In genomic region chr8:110718209-110718968, GRCm38 (mm10) we compare ENCODE assay signal across 9 mouse cellular contexts. TPM values are rescaled to one million over a fixed set of nuclear protein-coding genes. Genes with fewer than 3 reads are reported as not detected.
DNase-seq lines count a peak whose midpoint lies in the region; ATAC-seq lines count a peak whose summit lies in the region.
"Had no signal": no experiment of that assay in that cellular context is flagged by ENCODE, and none has a peak within 500 bp of the region (broad histone marks: within the 10 kb centered on the region; RNA-seq: fewer than 3 reads in every experiment).

No protein-coding gene starts in this region.

- DNase-seq in heart, postnatal 4 days = no peak
- no peak for DNase-seq in neural tube, embryonic 10.5 days (ENCODE audit: extremely low spot score, low spot score)
- no peak for DNase-seq in cerebellum, adult 9-11 months
- no peak for DNase-seq in right cerebral cortex, adult 18-20 months

- no peaks in the 10 kb centered on the region for H3K9me3 ChIP-seq in heart, embryonic 14.5 days (ENCODE audit: control insufficient read depth, low read length)
- H3K9me3 ChIP-seq in neural tube, embryonic 12.5 days = no peaks in the 10 kb centered on the region
- no peaks in the 10 kb centered on the region for H3K9me3 ChIP-seq in hindbrain, embryonic 13.5 days
- no peaks in the 10 kb centered on the region for H3K9me3 ChIP-seq in stomach, embryonic 15.5 days

- H3K4me3 ChIP-seq in heart, embryonic 14.5 days (ENCODE audit: control insufficient read depth in 1 of 2, insufficient read depth in 1 of 2, low read depth in 1 of 2, low read length in 2 of 2) = no peak overlapping the region
- H3K4me3 ChIP-seq in neural tube, embryonic 12.5 days = no peak overlapping the region
- H3K4me3 ChIP-seq in hindbrain, embryonic 13.5 days = no peak overlapping the region
- no peak overlapping the region for H3K4me3 ChIP-seq in stomach, embryonic 15.5 days (replicated peaks)
- H3K4me3 ChIP-seq: erythroblast, embryonic 14.5 days had no signal

- ATAC-seq in heart, embryonic 14.5 days (ENCODE audit: insufficient number of reproducible peaks, insufficient read depth, low FRiP score, low read depth) = no peak
- ATAC-seq in neural tube, embryonic 12.5 days (ENCODE audit: low FRiP score, low read depth) = no peak
- ATAC-seq in hindbrain, embryonic 13.5 days (ENCODE audit: low FRiP score) = no peak
- ATAC-seq in stomach, embryonic 15.5 days (ENCODE audit: insufficient read depth, low FRiP score, low read depth) = no peak

- peak overlapping the region in 1 of 2 experiments; percentile 54; a peak in 2 of 4 replicates for H3K27ac ChIP-seq in heart, embryonic 14.5 days (replicated peaks in 1 of 2; ENCODE audit: control insufficient read depth in 1 of 2, insufficient read depth in 1 of 2, low read depth in 2 of 2, low read length in 2 of 2)
- no peak overlapping the region for H3K27ac ChIP-seq in neural tube, embryonic 12.5 days
- H3K27ac ChIP-seq in hindbrain, embryonic 13.5 days = peak overlapping the region; percentile 96
- H3K27ac ChIP-seq in stomach, embryonic 15.5 days = peak overlapping the region; percentile 95

- H3K4me1 ChIP-seq in heart, embryonic 14.5 days (ENCODE audit: control insufficient read depth in 2 of 2, insufficient read depth in 2 of 2, low read length in 2 of 2) = peaks cover 68 to 78% of the 10 kb centered on the region in 2 experiments
- peaks cover 44% of the 10 kb centered on the region for H3K4me1 ChIP-seq in neural tube, embryonic 12.5 days
- peaks cover 76% of the 10 kb centered on the region for H3K4me1 ChIP-seq in hindbrain, embryonic 13.5 days (replicated peaks)
- H3K4me1 ChIP-seq in stomach, embryonic 15.5 days = peaks cover 66% of the 10 kb centered on the region

- no peaks in the 10 kb centered on the region for H3K27me3 ChIP-seq in heart, embryonic 14.5 days (ENCODE audit: control insufficient read depth, insufficient read depth, low read length)
- H3K27me3 ChIP-seq in neural tube, embryonic 12.5 days (replicated peaks) = no peaks in the 10 kb centered on the region
- no peaks in the 10 kb centered on the region for H3K27me3 ChIP-seq in hindbrain, embryonic 13.5 days
- no peaks in the 10 kb centered on the region for H3K27me3 ChIP-seq in stomach, embryonic 15.5 days (replicated peaks)

- no peak overlapping the region for H3K4me2 ChIP-seq in heart, embryonic 14.5 days (ENCODE audit: low read length)
- H3K4me2 ChIP-seq in neural tube, embryonic 12.5 days (replicated peaks) = no peak overlapping the region
- H3K4me2 ChIP-seq in hindbrain, embryonic 13.5 days = no peak overlapping the region
- 0 out of 2 replicates have a peak overlapping the region, but pooled peaks have one; percentile 9 for H3K4me2 ChIP-seq in stomach, embryonic 15.5 days

- WGBS in heart, embryonic 14.5 days = 89% methylated on average over 8 of the region's 8 CpGs
- WGBS in neural tube, embryonic 12.5 days = 92% methylated on average over 8 of the region's 8 CpGs
- WGBS in hindbrain, embryonic 13.5 days = 87% methylated on average over 8 of the region's 8 CpGs
- 75% methylated on average over 8 of the region's 8 CpGs for WGBS in stomach, embryonic 15.5 days

- H3K9ac ChIP-seq in heart, embryonic 14.5 days (ENCODE audit: low read length) = 0 out of 2 replicates have a peak overlapping the region, but pooled peaks have one; percentile 42
- H3K9ac ChIP-seq in neural tube, embryonic 12.5 days = 0 out of 2 replicates have a peak overlapping the region, but pooled peaks have one; percentile 23
- 0 out of 2 replicates have a peak overlapping the region, but pooled peaks have one; percentile 99 for H3K9ac ChIP-seq in hindbrain, embryonic 13.5 days
- H3K9ac ChIP-seq in stomach, embryonic 15.5 days = no peak overlapping the region

- no peaks in the 10 kb centered on the region for H3K36me3 ChIP-seq in heart, embryonic 14.5 days (ENCODE audit: control insufficient read depth, insufficient read depth, low read length)
- peaks cover 18% of the 10 kb centered on the region for H3K36me3 ChIP-seq in neural tube, embryonic 12.5 days
- H3K36me3 ChIP-seq in hindbrain, embryonic 13.5 days = peaks cover 23% of the 10 kb centered on the region; the same call in 1 of the 2 replicates
- no peaks in the 10 kb centered on the region for H3K36me3 ChIP-seq in stomach, embryonic 15.5 days

RNA-seq across cellular contexts. Expression of gene Mtss1l, which starts 2.9 kb away (rescaled TPM):
- polyA plus RNA-seq in heart, embryonic 14.5 days (2014; fragmentation: Nextera tagmentation; extraction: Ambion mirVana) = 17.2 and 17.6 TPM in 2 replicates
- 10 to 100 TPM; 50.6 to 61.0 TPM for total RNA-seq in heart, postnatal 4 days (2021)
- 22.0 and 25.7 TPM in 2 replicates for polyA plus RNA-seq in neural tube, embryonic 12.5 days (2016; fragmentation: Nextera tagmentation; extraction: Ambion mirVana)
- 19.0 and 20.4 TPM in 2 replicates for polyA plus RNA-seq in hindbrain, embryonic 13.5 days (2015; fragmentation: Nextera tagmentation; extraction: Ambion mirVana)
- polyA plus RNA-seq in stomach, embryonic 15.5 days (2015; fragmentation: Nextera tagmentation; extraction: Ambion mirVana) = 15.9 and 16.2 TPM in 2 replicates
